Mouse (Mus musculus) NIH3T3 (cell line): ENCODE measurements around the gene Gcm1.

ENCODE experiments used
- DNase-seq: peaks from one replicate; pipeline ENCODE4 v3.0.0-alpha.2; 2012; ENCODE audit warnings: low read depth

Gene Gcm1

GRCm38 (mm10) chr9:78100956-78101355 lies 49.2 kb downstream of the Gcm1 start:
- no peak for DNase-seq

- no peak for DNase-seq
These were observed 49.7 kb downstream of the Gcm1 start for GRCm38 (mm10) chr9:78101431-78101830.

- DNase-seq, result no peak
These were observed 52.3 kb downstream of the Gcm1 start for GRCm38 (mm10) chr9:78103965-78104560.

- no peak for DNase-seq
These were observed 53.2 kb downstream of the Gcm1 start for GRCm38 (mm10) chr9:78104973-78105372.

- no peak for DNase-seq
These were observed 53.8 kb downstream of the Gcm1 start for GRCm38 (mm10) chr9:78105501-78105932.

GRCm38 (mm10) chr9:78106821-78107220 lies 55.1 kb downstream of the Gcm1 start:
- DNase-seq, result peak; percentile 7

GRCm38 (mm10) chr9:78107582-78107911 lies 55.8 kb downstream of the Gcm1 start:
- DNase-seq, result no peak

- DNase-seq, result peak; percentile 82
These were observed 56.4 kb downstream of the Gcm1 start for GRCm38 (mm10) chr9:78107912-78108795.

- DNase-seq, result peak; percentile 94
These were observed 57.1 kb downstream of the Gcm1 start, which contains the start of the genes Fbxo9 and Ick for GRCm38 (mm10) chr9:78108796-78109239. TSS of gene Fbxo9 (minus strand) at chr9:78109065. TSS of gene Ick (plus strand) at chr9:78109192.

GRCm38 (mm10) chr9:78109656-78110055 lies 57.9 kb downstream of the Gcm1 start:
- peak; percentile 12 for DNase-seq

GRCm38 (mm10) chr9:78111456-78111855 lies 59.7 kb downstream of the Gcm1 start:
- DNase-seq, result peak; percentile 60

GRCm38 (mm10) chr9:78112770-78113537 lies 61.2 kb downstream of the Gcm1 start:
- DNase-seq, result peak; percentile 91

GRCm38 (mm10) chr9:78113538-78113885 lies 61.8 kb downstream of the Gcm1 start:
- peak; percentile 31 for DNase-seq
